Mouse (Mus musculus) B cell, adult 67 days (primary cell): Measurements from ENCODE around the gene Bri3bp. TPM values are rescaled to one million over a fixed set of nuclear protein-coding genes. Genes with fewer than 3 reads are reported as not detected.

ENCODE experiments used
- total RNA-seq, 2 experiments: library from RNA; stranded (reverse); gene quantifications; 4 replicates each; pipeline ENCODE4 v1.2.4; 2023

Bri3bp gene
- 10 to 100 TPM; 29.0 to 30.0 TPM for total RNA-seq

DNA sequence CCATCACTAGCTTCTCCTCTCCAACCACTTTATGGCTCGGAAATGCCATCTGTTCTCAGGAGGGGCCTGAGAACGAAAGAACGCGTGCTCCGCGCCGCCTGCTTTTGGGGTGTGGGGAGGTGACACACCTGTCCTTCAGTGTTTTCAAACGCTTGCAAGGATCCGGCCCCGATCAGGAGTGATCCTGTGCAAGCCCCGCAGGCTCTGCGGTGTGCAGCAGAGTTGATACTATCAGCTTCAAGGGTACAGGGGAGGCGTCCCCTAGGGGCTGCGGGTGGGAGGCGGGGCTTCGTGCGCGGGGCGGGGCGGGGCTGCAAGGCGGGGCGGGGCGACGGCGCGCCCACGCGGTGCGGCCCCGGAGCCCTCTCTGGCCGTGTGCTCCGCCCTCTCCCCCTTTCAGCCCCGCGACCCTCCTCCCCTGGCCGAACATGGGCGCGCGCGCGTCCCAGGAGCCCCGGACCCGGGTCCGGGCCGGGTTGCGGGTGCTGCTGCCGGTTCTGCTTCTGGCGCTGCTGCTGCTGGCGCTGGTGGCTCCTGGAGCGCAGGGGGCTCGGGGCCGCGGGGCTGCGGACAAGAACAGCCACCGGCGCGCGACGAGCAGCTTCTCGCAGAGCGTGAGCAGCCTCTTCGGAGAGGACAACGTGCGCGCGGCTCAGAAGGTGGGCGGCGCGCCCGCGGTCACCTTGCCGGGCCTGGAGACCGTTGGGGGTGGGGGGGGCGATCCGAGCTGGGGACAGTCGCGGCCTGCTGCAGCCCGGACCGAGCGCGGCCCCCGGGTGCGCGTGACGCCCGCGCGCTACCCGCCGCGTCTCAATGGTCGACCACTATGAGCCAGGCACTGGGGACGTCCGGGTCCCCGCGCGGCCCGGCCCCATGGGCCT lies at the start of gene Bri3bp:
Gene Bri3bp, plus strand, starts transcription at position 335 of the 881 bp plus-strand sequence.

DNA sequence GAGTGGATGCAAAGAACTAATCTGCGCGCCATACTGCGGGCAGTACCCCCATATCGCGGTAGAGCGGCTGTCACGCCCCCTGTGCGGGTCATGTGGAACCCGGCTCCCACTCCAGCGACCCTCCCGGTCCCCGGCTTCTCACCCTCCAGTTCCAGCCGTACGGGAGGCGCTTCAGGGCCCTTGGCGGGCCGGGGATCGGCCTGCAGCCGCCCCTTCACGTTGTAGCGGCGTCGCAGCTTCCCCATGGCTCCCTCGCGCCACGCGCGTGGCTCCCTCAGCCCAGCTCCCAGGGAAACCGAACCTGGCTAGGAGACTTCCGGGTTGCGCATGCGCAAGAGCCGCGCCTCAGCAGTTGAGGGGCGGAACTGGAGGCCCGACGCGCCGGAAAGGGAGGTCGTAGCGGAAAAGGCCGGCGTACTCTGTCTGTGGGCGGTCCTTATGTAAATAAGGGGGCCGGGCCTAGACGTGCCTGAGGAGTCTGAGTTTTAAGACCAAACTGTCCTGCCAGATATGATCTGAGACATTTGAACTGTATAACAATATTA lies 7.5 kb upstream of the Bri3bp start, which contains the start of gene Dhx37:
Gene Dhx37, minus strand, starts transcription at position 329 of the 545 bp plus-strand sequence.

DNA sequence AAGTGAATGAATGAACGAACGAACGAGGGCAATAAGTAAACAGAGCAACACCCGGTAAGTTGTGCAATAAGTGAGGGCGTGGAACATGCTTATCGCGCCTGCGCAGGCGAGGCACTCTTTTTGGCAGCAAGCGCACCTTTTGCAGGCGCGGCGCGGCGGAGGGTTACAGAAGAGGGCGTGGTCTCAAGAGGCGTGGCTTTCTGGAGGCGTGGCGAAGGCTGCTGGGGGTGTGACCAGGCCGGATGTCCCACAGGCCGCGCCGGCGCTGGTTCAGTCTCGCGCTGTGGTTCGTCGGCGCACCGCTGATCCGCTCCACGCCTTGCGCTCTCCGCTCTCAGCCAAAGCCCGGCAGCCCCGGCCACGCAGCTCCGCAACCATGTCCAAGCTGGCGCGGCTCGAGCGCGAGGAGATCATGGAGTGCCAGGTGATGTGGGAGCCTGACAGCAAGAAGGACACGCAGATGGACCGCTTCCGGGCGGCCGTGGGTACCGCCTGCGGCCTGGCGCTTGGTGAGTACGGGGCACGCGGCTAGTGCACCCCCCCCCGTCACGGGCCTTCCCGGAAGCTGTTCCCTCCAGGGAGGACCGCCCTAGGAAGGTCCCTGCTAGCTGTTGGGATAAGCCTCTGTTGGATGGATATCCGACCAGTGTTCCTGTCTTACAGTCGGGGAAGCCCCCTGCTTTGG lies 34.4 kb downstream of the Bri3bp start, which contains the start of gene Aacs:
Gene Aacs, plus strand, starts transcription at position 214 of the 685 bp plus-strand sequence.

Other genes with a start within 250 kb of the Bri3bp start
- gene Scarb1, start 100.5 kb upstream of the Bri3bp start, total RNA-seq: 10 to 100 TPM; 10.5 to 14.6 TPM
- gene Gm10382, start 52.2 kb upstream of the Bri3bp start, total RNA-seq: 1 to 10 TPM in 1 of 2 experiments, not detected in 1; 1.1 TPM
- gene Ubc, start 51.4 kb upstream of the Bri3bp start, total RNA-seq: 1,000 to 10,000 TPM; 1,552 to 1,869 TPM
- 10 to 100 TPM; 20.8 to 23.7 TPM for gene Dhx37, start 7.4 kb upstream of the Bri3bp start, total RNA-seq
- gene Aacs, start 34.2 kb downstream of the Bri3bp start, total RNA-seq: 10 to 100 TPM; 26.5 to 31.9 TPM
- not detected for gene Tmem132b, start 90.2 kb downstream of the Bri3bp start, total RNA-seq